Mouse (Mus musculus): Measurements from ENCODE around the gene Alg5.

- TF ChIP-seq CTCF (IDR thresholded peaks at IDR 0.05; ENCODE audit: low read depth) (no peak), EP300 (optimal IDR thresholded peaks at IDR 0.05) (no peak)
Observed at GRCm38 (mm10) chr3:54715461-54715860, 19.9 kb upstream of the Alg5 start.
